Mouse (Mus musculus) CH12.LX (cell line): ENCODE measurements at regions not wholly inside any gene's neighbourhood (a gene's known extent, or its start where the extent isn't known, plus 50 kb on each side); places are given as distances from the start of the nearest gene placed in this dataset.

ENCODE experiments used
- DNase-seq: peaks from one replicate; pipeline ENCODE4 v3.0.0-alpha.2; 2013; ENCODE audit errors: extremely low read depth
- H3K27ac ChIP-seq: 2 replicates; pipeline ENCODE4 v1.5.1; 2012; ENCODE audit warnings: low read depth, mild to moderate bottlenecking, control low read depth, moderate library complexity; ENCODE audit not compliant: insufficient read depth
- H3K27me3 ChIP-seq: replicated peaks from 2 replicates; pipeline ENCODE3; 2012; ENCODE audit warnings: inconsistent platforms
- H3K36me3 ChIP-seq, 2 experiments: replicated peaks in 1 of 2; 2 replicates each; pipeline versions ENCODE3 to v1.6.1; 2012; ENCODE audit warnings: inconsistent platforms in 1 of 2, low read length in 1 of 2, mild to moderate bottlenecking in 1 of 2, mixed read lengths in 1 of 2, moderate library complexity in 1 of 2; ENCODE audit not compliant: control insufficient read depth in 1 of 2, insufficient read depth in 1 of 2
- H3K4me1 ChIP-seq, 2 experiments: 2 replicates each; pipeline ENCODE4 v1.6.1; 2012; ENCODE audit warnings: inconsistent platforms in 1 of 2, moderate library complexity in 1 of 2; ENCODE audit not compliant: insufficient read depth in 2 of 2, control insufficient read depth in 1 of 2
- H3K4me2 ChIP-seq: 2 replicates; pipeline ENCODE4 v1.6.1; 2012; ENCODE audit warnings: low read depth, mild to moderate bottlenecking, control low read depth; ENCODE audit not compliant: poor library complexity, insufficient read depth, severe bottlenecking
- H3K4me3 ChIP-seq, 3 experiments: fragments of 150-350 bp in 1 of 3; sonication (generic) in 1 of 3; replicated peaks in 1 of 3; 2 replicates each; pipeline versions ENCODE3 to v1.5.1; 2011 to 2012; ENCODE audit warnings: low read depth in 2 of 3, low read length in 2 of 3, mild to moderate bottlenecking in 2 of 3, moderate library complexity in 2 of 3, control low read depth in 1 of 3, improper control_type of control experiment in 1 of 3, inconsistent platforms in 1 of 3, mixed read lengths in 1 of 3; ENCODE audit not compliant: poor library complexity in 1 of 3
- H3K79me2 ChIP-seq: replicated peaks from 2 replicates; pipeline ENCODE4 v1.6.1; 2012; ENCODE audit warnings: mild to moderate bottlenecking, moderate library complexity; ENCODE audit not compliant: control insufficient read depth, poor library complexity, insufficient read depth, severe bottlenecking; ENCODE audit errors: extremely low read depth
- H3K9ac ChIP-seq: 2 replicates; pipeline ENCODE4 v1.6.1; 2012; ENCODE audit warnings: low read depth, mild to moderate bottlenecking, control low read depth, moderate library complexity; ENCODE audit not compliant: insufficient read depth
- H3K9me3 ChIP-seq: replicated peaks from 2 replicates; pipeline ENCODE3; 2012; ENCODE audit warnings: low read length, inconsistent platforms, mixed read lengths
- CHD2 ChIP-seq: IDR thresholded peaks from 2 replicates; pipeline ENCODE4 v1.6.1; 2011; ENCODE audit warnings: low read length, improper control_type of control experiment
- E2F4 ChIP-seq: IDR thresholded peaks from 2 replicates; pipeline ENCODE4 v1.6.1; 2011; ENCODE audit warnings: low read depth, low read length, improper control_type of control experiment; ENCODE audit not compliant: insufficient replicate concordance
- EP300 ChIP-seq: IDR thresholded peaks from 2 replicates; pipeline ENCODE4 v1.6.1; 2011; ENCODE audit warnings: low read length, improper control_type of control experiment
- JUN ChIP-seq: IDR thresholded peaks from 2 replicates; pipeline ENCODE4 v1.6.1; 2011; ENCODE audit warnings: low read depth, mild to moderate bottlenecking, low read length, improper control_type of control experiment, moderate library complexity; ENCODE audit not compliant: insufficient read depth
- KAT2A ChIP-seq: IDR thresholded peaks from 2 replicates; pipeline ENCODE4 v1.6.1; 2012; ENCODE audit warnings: low read length, improper control_type of control experiment, inconsistent platforms; ENCODE audit not compliant: insufficient replicate concordance
- MAFK ChIP-seq: IDR thresholded peaks from 2 replicates; pipeline ENCODE4 v1.6.1; 2011; ENCODE audit warnings: low read length, improper control_type of control experiment; ENCODE audit not compliant: insufficient replicate concordance
- MAZ ChIP-seq: IDR thresholded peaks from 2 replicates; pipeline ENCODE4 v1.6.1; 2012; ENCODE audit warnings: low read depth, mild to moderate bottlenecking, inconsistent platforms, low read length, improper control_type of control experiment, moderate library complexity
- MEF2A ChIP-seq: IDR thresholded peaks from 2 replicates; pipeline ENCODE4 v1.6.1; 2014; ENCODE audit warnings: low read depth, mild to moderate bottlenecking, inconsistent platforms, low read length, improper control_type of control experiment, borderline replicate concordance
- NELFE ChIP-seq: IDR thresholded peaks from 2 replicates; pipeline ENCODE4 v1.6.1; 2011; ENCODE audit warnings: low read depth, low read length, improper control_type of control experiment
- NRF1 ChIP-seq: IDR thresholded peaks from 2 replicates; pipeline ENCODE4 v1.6.1; 2014; ENCODE audit warnings: low read depth, mild to moderate bottlenecking, inconsistent platforms, low read length, improper control_type of control experiment, moderate library complexity
- PAX5 ChIP-seq: IDR thresholded peaks from 2 replicates; pipeline ENCODE4 v1.6.1; 2012; ENCODE audit warnings: low read length, inconsistent platforms, mixed read lengths
- POLR2A ChIP-seq: IDR thresholded peaks from 2 replicates; pipeline ENCODE4 v1.6.1; 2011; ENCODE audit warnings: low read depth, mild to moderate bottlenecking, improper control_type of control experiment, low read length
- POLR2AphosphoS2 ChIP-seq: IDR thresholded peaks from 2 replicates; pipeline ENCODE4 v1.6.1; 2011; ENCODE audit warnings: low read depth, low read length, improper control_type of control experiment
- RAD21 ChIP-seq: IDR thresholded peaks from 2 replicates; pipeline ENCODE4 v1.6.1; 2011; ENCODE audit warnings: low read depth, mild to moderate bottlenecking, low read length, improper control_type of control experiment, moderate library complexity
- RCOR1 ChIP-seq: conservative IDR thresholded peaks from 2 replicates; pipeline ENCODE4 v1.6.1; 2012; ENCODE audit warnings: low read depth, mild to moderate bottlenecking, inconsistent platforms, low read length, improper control_type of control experiment
- TBP ChIP-seq: conservative IDR thresholded peaks from 2 replicates; pipeline ENCODE4 v1.6.1; 2011; ENCODE audit warnings: low read depth, low read length, improper control_type of control experiment
- TCF12 ChIP-seq: IDR thresholded peaks from 2 replicates; pipeline ENCODE4 v1.6.1; 2014; ENCODE audit warnings: low read depth, mild to moderate bottlenecking, inconsistent platforms, low read length, improper control_type of control experiment
- UBTF ChIP-seq: IDR thresholded peaks from 2 replicates; pipeline ENCODE4 v1.6.1; 2012; ENCODE audit warnings: low read depth, mild to moderate bottlenecking, inconsistent platforms, low read length, improper control_type of control experiment, moderate library complexity
- ZC3H11A ChIP-seq: IDR thresholded peaks from 2 replicates; pipeline ENCODE4 v1.6.1; 2012; ENCODE audit warnings: low read depth, mild to moderate bottlenecking, inconsistent platforms, low read length, improper control_type of control experiment
- ZKSCAN1 ChIP-seq: IDR thresholded peaks from 2 replicates; pipeline ENCODE4 v1.6.1; 2012; ENCODE audit warnings: low read depth, inconsistent platforms, low read length, improper control_type of control experiment, borderline replicate concordance
- ZNF384 ChIP-seq: IDR thresholded peaks from 2 replicates; pipeline ENCODE4 v1.6.1; 2012; ENCODE audit warnings: low read depth, low read length, improper control_type of control experiment, inconsistent platforms
- dilution Hi-C: fragments of 300-500 bp; cut with MboI; formaldehyde crosslinking; loops from 2 replicates; pipeline ENCODE4 v1.14.3; 2020; ENCODE audit warnings: low sequenced_read_pairs; ENCODE audit not compliant: extremely low pct_unique_long_range_greater_than_20kb, extremely low pct_ligation_motif_present
- in situ Hi-C: fragments of 300-500 bp; cut with MboI; formaldehyde crosslinking; loops from 3 replicates; pipeline ENCODE4 v1.14.3; 2019; ENCODE audit warnings: low sequenced_read_pairs, low pct_ligation_motif_present, low pct_unique_long_range_greater_than_20kb, mixed read lengths

- Histone ChIP-seq H3K4me3 (no peak overlapping the region), H3K36me3 (no peaks in the 10 kb centered on the region), H3K4me2 (no peak overlapping the region)
- in situ Hi-C loops, result no loop called here
- dilution Hi-C loops, result no loop called here
- no peak for TF ChIP-seq PAX5
- TF ChIP-seq, all 38 proteins: peak for 0
- DNase-seq, result no peak
- no peaks in the 10 kb centered on the region for H3K27me3 ChIP-seq
- H3K27ac ChIP-seq, result no peak overlapping the region
- H3K79me2 ChIP-seq, result no peaks in the 10 kb centered on the region
- H3K9me3 ChIP-seq, result no peaks in the 10 kb centered on the region
- H3K9ac ChIP-seq, result no peak overlapping the region
- H3K4me1 ChIP-seq, result no peaks in the 10 kb centered on the region
These were observed 237.5 kb upstream of the Speer4f2 start for GRCm38 (mm10) chr5:17135489-17135888.

DNA sequence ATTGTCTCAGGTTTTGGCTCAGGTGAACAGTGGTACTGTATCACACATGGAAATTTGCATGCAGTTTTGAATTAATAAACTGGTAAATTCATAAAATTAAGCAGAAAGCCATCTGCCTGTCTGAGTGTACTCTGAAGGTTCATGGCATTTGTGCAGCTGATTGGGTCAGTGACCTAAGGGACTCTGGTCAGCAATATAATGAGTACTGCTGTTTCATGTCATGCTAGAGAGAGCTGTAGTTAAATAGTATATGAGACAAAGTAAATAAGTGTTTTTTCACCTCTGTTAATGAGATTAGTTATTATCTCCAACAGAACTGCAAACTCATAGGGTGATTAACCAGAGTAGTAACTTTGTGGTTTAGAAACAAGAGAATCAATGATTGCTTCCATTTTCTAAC, 231.4 kb upstream of the Speer4f2 start:
- Histone ChIP-seq H3K27ac (no peak overlapping the region), H3K36me3 (no peaks in the 10 kb centered on the region), H3K4me3 (no peak overlapping the region), H3K9ac (no peak overlapping the region), H3K4me2 (no peak overlapping the region), H3K4me1 (no peaks in the 10 kb centered on the region), H3K79me2 (no peaks in the 10 kb centered on the region), H3K9me3 (no peaks in the 10 kb centered on the region), H3K27me3 (no peaks in the 10 kb centered on the region)
- dilution Hi-C loops, result no loop called here
- TF ChIP-seq RCOR1 (no peak), EP300 (no peak), MEF2A (no peak), ZNF384 (no peak), ZC3H11A (no peak), ZKSCAN1 (no peak)
- in situ Hi-C loops, result no loop called here
- no peak for DNase-seq

GRCm38 (mm10) chr5:17174562-17174961, 198.4 kb upstream of the Speer4f2 start:
- dilution Hi-C loops, result no loop called here
- in situ Hi-C loops, result no loop called here
- H3K36me3 ChIP-seq, result no peaks in the 10 kb centered on the region
- H3K27me3 ChIP-seq, result no peaks in the 10 kb centered on the region
- H3K27ac ChIP-seq, result no peak overlapping the region
- no peaks in the 10 kb centered on the region for H3K9me3 ChIP-seq
- no peak overlapping the region for H3K4me2 ChIP-seq
- H3K4me3 ChIP-seq, result no peak overlapping the region
- DNase-seq, result no peak
- no peaks in the 10 kb centered on the region for H3K79me2 ChIP-seq
- TF ChIP-seq RCOR1 (no peak), MAFK (no peak), KAT2A (no peak), E2F4 (no peak), NRF1 (no peak), CHD2 (no peak), POLR2AphosphoS2 (no peak), ZNF384 (no peak), MAZ (no peak), UBTF (no peak), NELFE (no peak), TBP (no peak), RAD21 (no peak), JUN (no peak), TCF12 (no peak), PAX5 (no peak), POLR2A (no peak)
- TF ChIP-seq, all 38 proteins: peak for 0
- H3K9ac ChIP-seq, result no peak overlapping the region
- no peaks in the 10 kb centered on the region for H3K4me1 ChIP-seq
